ENCODE assay signal across 8 mouse cellular contexts in the genomic region with DNA sequence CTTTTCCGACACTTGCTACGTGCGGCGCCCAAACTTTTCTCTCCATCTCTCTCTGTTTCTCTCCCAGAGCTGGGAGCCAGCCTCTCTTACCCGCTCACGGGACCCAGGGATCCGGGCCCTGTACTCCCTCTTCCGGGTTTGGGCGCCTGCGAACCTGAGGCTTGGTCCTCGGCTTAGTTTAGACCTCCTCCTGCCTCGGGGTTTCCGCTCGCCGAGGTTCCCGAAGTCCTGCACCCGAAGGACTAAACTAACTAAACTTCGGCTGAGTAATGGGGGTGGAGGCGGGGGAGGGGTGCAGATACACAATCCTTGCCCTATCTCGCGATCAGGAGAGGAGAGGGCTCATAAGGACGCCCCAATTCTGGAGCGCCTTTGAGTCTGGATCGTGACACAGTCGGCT. TPM values are rescaled to one million over a fixed set of nuclear protein-coding genes. Genes with fewer than 3 reads are reported as not detected.
DNase-seq lines count a peak whose midpoint lies in the region; ATAC-seq and TF ChIP-seq lines count a peak whose summit lies in the region.

A gene (minus strand): TSS at position 223 of the 400 bp plus-strand sequence.

- TF ChIP-seq CTCF in liver, adult 2 months (IDR thresholded peaks at IDR 0.05; ENCODE audit: low read depth, low read length), result no peak
- TF ChIP-seq CTCF in kidney, adult 2 months (conservative IDR thresholded peaks at IDR 0.05; ENCODE audit: insufficient read depth, insufficient read length, low read depth, low read length), result no peak

- peak within 1 kb of the TSS; percentile 94 for H3K4me2 ChIP-seq in embryonic facial prominence, embryonic 15.5 days (replicated peaks)
- peak within 1 kb of the TSS; percentile 65 for H3K4me2 ChIP-seq in liver, embryonic 12.5 days

- no peak for ATAC-seq in embryonic facial prominence, embryonic 15.5 days (ENCODE audit: insufficient number of reproducible peaks, low FRiP score, low TSS enrichment, low read depth)
- no peak for ATAC-seq in liver, embryonic 12.5 days
- no peak; the same call in 1 of the 2 replicates for ATAC-seq in granulocyte monocyte progenitor cell, adult 5-6 weeks (replicated peaks; ENCODE audit: poor library complexity, severe bottlenecking)

- 0 out of 2 replicates have a peak, but pooled peaks have one; percentile 12 for TF ChIP-seq POLR2A in liver, adult 2 months (IDR thresholded peaks at IDR 0.05; ENCODE audit: extremely low read depth, insufficient read depth, low read length)
- TF ChIP-seq POLR2A in kidney, adult 2 months (IDR thresholded peaks at IDR 0.05; ENCODE audit: low read depth, low read length), result no peak

- peak within 1 kb of the TSS; percentile 96 for H3K4me3 ChIP-seq in liver, adult 2 months (ENCODE audit: insufficient read depth, low read depth, low read length)
- peak within 1 kb of the TSS; percentile 50 for H3K4me3 ChIP-seq in embryonic facial prominence, embryonic 15.5 days (replicated peaks)
- H3K4me3 ChIP-seq in kidney, adult 2 months (ENCODE audit: insufficient read depth, low read depth, low read length), result peak within 1 kb of the TSS; percentile 87
- peak within 1 kb of the TSS; percentile 50 for H3K4me3 ChIP-seq in liver, embryonic 12.5 days

- H3K27ac ChIP-seq in liver, adult 2 months (replicated peaks; ENCODE audit: insufficient read depth, low read depth, low read length), result peak within 1 kb of the TSS; percentile 89
- no peak within 1 kb of the TSS for H3K27ac ChIP-seq in embryonic facial prominence, embryonic 15.5 days (replicated peaks)
- peak within 1 kb of the TSS; percentile 96 for H3K27ac ChIP-seq in kidney, adult 2 months (ENCODE audit: insufficient read depth, low read depth, low read length)
- peak within 1 kb of the TSS; percentile 72 for H3K27ac ChIP-seq in liver, embryonic 12.5 days

- no peaks in the 10 kb centered on the region for H3K36me3 ChIP-seq in liver, adult 2 months (ENCODE audit: control insufficient read depth, insufficient read depth, low read length)
- no peaks in the 10 kb centered on the region for H3K36me3 ChIP-seq in embryonic facial prominence, embryonic 15.5 days
- H3K36me3 ChIP-seq in kidney, adult 2 months (ENCODE audit: control insufficient read depth, insufficient read depth, low read length), result no peaks in the 10 kb centered on the region; the same call in 1 of the 2 replicates
- H3K36me3 ChIP-seq in liver, embryonic 12.5 days, result no peaks in the 10 kb centered on the region

- H3K9ac ChIP-seq in liver, adult 2 months (ENCODE audit: low read depth, low read length), result peak within 1 kb of the TSS; percentile 72
- 0 out of 2 replicates have a peak within 1 kb of the TSS, but pooled peaks have one; percentile 9 for H3K9ac ChIP-seq in embryonic facial prominence, embryonic 15.5 days
- no peak within 1 kb of the TSS; the same call in 1 of the 2 replicates for H3K9ac ChIP-seq in liver, embryonic 12.5 days

- no peaks in the 10 kb centered on the region for H3K9me3 ChIP-seq in embryonic facial prominence, embryonic 15.5 days (replicated peaks)
- no peaks in the 10 kb centered on the region for H3K9me3 ChIP-seq in liver, embryonic 12.5 days (replicated peaks)

- peak; percentile 59 for DNase-seq in liver, adult 2 months (ENCODE audit: extremely low read depth, low read depth, low spot score)
- no peak for DNase-seq in liver
- DNase-seq in kidney, adult 2 months, result peak; percentile 60
- no peak for DNase-seq in spleen, adult 12 weeks (ENCODE audit: low spot score)
- DNase-seq in adrenal gland, postnatal 25 days, result no peak

- H3K79me2 ChIP-seq in liver, adult 2 months (ENCODE audit: control insufficient read depth, insufficient read depth, low read length), result peaks cover 2% of the 10 kb centered on the region; the same call in 1 of the 2 replicates

- WGBS in liver, adult 2 months, result under 1% methylated on average over 25 of the region's 25 CpGs
- WGBS in embryonic facial prominence, embryonic 15.5 days, result under 1% methylated on average over 25 of the region's 25 CpGs
- WGBS in kidney, adult 2 months, result under 1% methylated on average over 25 of the region's 25 CpGs
- under 1% methylated on average over 25 of the region's 25 CpGs for WGBS in liver, embryonic 12.5 days (ENCODE audit: insufficient replicate concordance)

- peaks cover 18% of the 10 kb centered on the region for H3K4me1 ChIP-seq in liver, adult 2 months (ENCODE audit: control insufficient read depth, insufficient read depth, low read length)
- H3K4me1 ChIP-seq in embryonic facial prominence, embryonic 15.5 days, result peaks cover 55% of the 10 kb centered on the region
- peaks cover 6% of the 10 kb centered on the region for H3K4me1 ChIP-seq in kidney, adult 2 months (ENCODE audit: control insufficient read depth, insufficient read depth, low read length)
- H3K4me1 ChIP-seq in liver, embryonic 12.5 days, result peaks cover 7% of the 10 kb centered on the region; the same call in 1 of the 2 replicates

- H3K27me3 ChIP-seq in liver, adult 2 months (ENCODE audit: control insufficient read depth, insufficient read depth, low read length), result no peaks in the 10 kb centered on the region
- H3K27me3 ChIP-seq in embryonic facial prominence, embryonic 15.5 days, result peaks cover 89% of the 10 kb centered on the region
- H3K27me3 ChIP-seq in kidney, adult 2 months (replicated peaks; ENCODE audit: control insufficient read depth, insufficient read depth, low read length), result no peaks in the 10 kb centered on the region; the same call in 1 of the 2 replicates
- peaks cover 99% of the 10 kb centered on the region for H3K27me3 ChIP-seq in liver, embryonic 12.5 days (replicated peaks)

RNA-seq across cellular contexts. Expression of the gene that starts here (rescaled TPM):
- 6.2 and 9.5 TPM in 2 replicates for total RNA-seq in liver, adult 2 months (2014; rRNA removed)
- 19.4 and 22.7 TPM in 2 replicates for polyA plus RNA-seq in liver, adult 2 months (2012; rRNA removed)
- 0.91 and 1.1 TPM in 2 replicates for polyA plus RNA-seq in embryonic facial prominence, embryonic 15.5 days (2015; fragmentation: Nextera tagmentation; extraction: Ambion mirVana)
- polyA plus RNA-seq in kidney, adult 2 months (2012; rRNA removed), result 26.0 and 34.0 TPM in 2 replicates
- 1.4 and 1.6 TPM in 2 replicates for polyA plus RNA-seq in liver, embryonic 12.5 days (2016; fragmentation: Nextera tagmentation; extraction: Ambion mirVana)
- not detected in 2 replicates for total RNA-seq in adrenal gland, postnatal 25 days (2021)
- not detected in 2 replicates for total RNA-seq in granulocyte monocyte progenitor cell, adult 5-6 weeks (2014; fragmentation: Nextera tagmentation)
- total RNA-seq in granulocyte monocyte progenitor cell, adult 5-6 weeks (2017), result not detected in 2 replicates

Comparison
In these comparisons a context has a peak if more than half of its experiments do, and no peak if none do; other contexts are left out.
1. DNase-seq: peak in liver, adult 2 months (single experiment) and kidney, adult 2 months (single experiment); none in liver (single experiment), spleen, adult 12 weeks (single experiment) and adrenal gland, postnatal 25 days (single experiment).
2. Peak in every context shown above with its lines, with median percentiles within 50 percentile points of each other: H3K4me3 ChIP-seq.